Mouse (Mus musculus) ovary, adult 18-20 months (tissue): ENCODE measurements around the gene Scarf1.

ENCODE experiments used
- DNase-seq: peaks from one replicate; pipeline ENCODE4 v3.0.0; 2022; ENCODE audit warnings: low spot score, mixed read lengths

The Scarf1 gene

DNA sequence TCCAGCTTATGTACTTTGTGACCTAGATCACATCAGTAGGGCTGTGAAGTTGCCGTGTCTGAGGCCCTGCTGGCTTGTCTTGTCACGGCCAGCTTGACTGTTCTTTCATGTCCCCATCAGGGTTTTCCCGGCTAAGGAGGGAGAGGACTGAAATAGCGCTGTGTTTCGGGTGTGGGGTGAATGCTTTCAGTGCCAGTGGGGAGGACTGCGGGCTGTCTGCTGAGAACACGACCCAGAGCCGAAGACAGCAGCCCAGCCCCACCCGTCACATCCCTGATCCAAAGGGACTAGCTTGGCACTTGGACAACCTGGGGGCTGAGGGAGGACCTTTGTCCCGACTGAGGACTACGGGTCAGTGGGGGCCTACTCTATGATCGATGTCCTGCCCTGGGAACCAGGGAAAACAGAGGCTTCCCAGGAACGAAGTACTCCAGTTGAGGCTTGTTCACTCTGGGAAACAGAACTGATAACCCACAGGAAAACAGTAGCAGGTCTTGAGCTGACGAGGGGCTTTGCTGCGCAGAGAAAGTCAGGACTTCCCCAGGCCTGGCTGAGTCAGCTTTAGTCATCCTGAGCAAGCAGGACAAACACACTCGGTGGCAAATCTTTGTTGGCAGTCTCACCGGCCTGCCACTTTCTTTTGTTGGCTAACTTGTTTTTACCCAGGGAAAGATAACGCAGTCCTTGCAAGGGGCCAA, 50.7 kb downstream of the Scarf1 start:
- peak; percentile 61 for DNase-seq

- DNase-seq: peak; percentile 48
Measured at GRCm38 (mm10) chr11:75565849-75566248, 52.5 kb downstream of the Scarf1 start.

GRCm38 (mm10) chr11:75566276-75567196, 53.2 kb downstream of the Scarf1 start:
- no peak for DNase-seq

- DNase-seq: no peak
Measured at GRCm38 (mm10) chr11:75567346-75568114, 54.2 kb downstream of the Scarf1 start.

- no peak for DNase-seq
Measured at GRCm38 (mm10) chr11:75568115-75568511, 54.8 kb downstream of the Scarf1 start.

DNA sequence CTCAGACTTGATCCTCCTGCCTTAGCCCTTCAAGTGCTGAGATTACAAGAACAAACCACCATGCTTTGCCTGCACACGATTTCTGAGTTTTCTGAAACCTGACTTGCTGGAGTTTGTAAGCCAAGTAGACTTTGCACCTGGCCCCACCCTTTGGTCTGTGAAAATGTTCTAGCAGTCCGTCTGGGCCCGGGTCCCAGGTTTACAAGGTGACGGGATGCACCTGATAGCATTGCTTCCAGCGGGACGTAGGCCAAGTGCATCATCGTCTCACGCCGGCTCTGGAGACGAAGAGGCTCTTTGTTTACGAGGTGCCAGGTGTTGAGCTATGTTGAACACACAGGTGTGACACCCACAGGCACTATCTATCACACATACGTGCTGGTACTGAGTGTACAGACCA, 55.6 kb downstream of the Scarf1 start:
- no peak for DNase-seq

- DNase-seq: no peak
Measured at GRCm38 (mm10) chr11:75570375-75571125, 57.2 kb downstream of the Scarf1 start.

- DNase-seq: no peak
Measured at GRCm38 (mm10) chr11:75571126-75571990, 58.0 kb downstream of the Scarf1 start.

GRCm38 (mm10) chr11:75572301-75572791, 59.0 kb downstream of the Scarf1 start:
- DNase-seq: no peak

DNA sequence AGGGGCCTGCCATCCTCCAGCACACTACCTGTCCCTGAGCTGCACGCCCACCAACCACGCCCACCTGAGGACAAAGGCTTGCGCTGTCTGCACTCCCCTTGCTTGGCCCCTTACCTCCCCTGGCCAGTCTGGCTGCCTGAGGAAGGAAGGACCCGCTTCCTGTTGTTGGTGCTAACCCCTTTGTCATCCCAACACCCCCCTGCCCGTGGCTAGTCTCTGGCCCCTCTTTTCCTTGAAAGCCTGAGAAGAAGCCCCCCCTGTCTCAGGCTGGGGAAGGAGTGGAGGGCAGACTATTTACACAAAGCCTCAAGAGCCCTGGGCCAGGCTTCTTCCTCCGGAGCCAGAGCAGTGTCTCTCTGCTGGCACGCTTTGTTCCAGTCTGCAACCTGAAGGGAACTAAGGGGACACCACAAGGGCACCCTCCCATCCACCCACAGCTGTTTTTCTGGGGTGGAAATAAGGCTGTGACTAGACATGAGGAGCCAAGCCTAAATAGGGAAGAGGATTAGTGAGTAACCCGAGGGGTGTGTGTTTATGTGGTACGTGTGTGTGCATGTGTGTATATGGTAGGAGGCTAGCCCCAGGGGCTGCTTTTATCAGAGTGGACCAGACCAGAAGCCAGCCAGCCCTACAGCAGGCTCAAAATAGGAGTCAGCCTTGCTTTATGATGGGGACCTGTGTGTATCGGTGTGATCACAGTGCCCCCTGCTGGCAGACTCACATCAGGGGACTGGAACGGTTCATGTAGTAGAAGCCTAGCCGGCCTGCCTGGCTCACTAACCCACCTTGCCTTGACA, 59.7 kb downstream of the Scarf1 start:
- peak; percentile 77 for DNase-seq

DNA sequence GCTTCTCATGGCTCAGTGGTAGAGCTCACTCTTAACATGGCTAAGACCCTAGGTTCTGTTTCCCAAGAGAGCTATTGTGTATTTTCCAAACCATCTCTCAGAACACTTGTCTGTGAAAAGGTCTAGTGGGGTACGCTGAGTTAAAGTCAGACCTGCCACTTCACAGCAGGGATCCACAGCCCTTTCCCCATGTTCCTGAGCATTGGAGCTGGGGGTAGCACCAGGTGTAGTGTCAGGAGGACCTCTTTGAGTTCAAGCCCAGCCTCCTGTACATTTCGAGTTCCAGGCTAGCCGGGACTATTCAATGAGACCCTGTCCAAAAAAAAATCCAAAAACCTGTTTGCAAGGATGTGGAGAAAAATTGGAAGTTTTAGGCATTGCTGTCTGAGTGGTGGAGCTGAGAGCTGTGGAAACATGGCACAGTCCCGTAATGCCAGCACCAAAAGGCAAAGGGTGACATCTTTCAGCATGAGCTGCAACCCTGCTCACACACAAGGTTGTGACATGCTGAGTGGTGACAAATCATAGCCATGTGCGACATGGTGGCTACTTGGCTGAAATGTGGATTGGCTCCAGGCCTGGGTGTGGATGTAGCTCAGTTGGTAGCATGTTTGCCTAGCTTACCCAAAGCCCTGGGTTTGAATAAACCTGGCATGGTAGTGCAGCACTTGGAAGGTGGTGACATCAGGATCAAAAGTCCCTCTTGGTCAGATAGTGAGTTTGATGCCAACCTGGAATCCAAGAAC, 61.2 kb downstream of the Scarf1 start:
- DNase-seq: no peak

- DNase-seq: no peak
Measured at GRCm38 (mm10) chr11:75575560-75576123, 62.3 kb downstream of the Scarf1 start.
